Mouse (Mus musculus): ENCODE measurements at regions not wholly inside any gene's neighbourhood (a gene's known extent, or its start where the extent isn't known, plus 50 kb on each side); places are given as distances from the start of the nearest gene placed in this dataset.

DNA sequence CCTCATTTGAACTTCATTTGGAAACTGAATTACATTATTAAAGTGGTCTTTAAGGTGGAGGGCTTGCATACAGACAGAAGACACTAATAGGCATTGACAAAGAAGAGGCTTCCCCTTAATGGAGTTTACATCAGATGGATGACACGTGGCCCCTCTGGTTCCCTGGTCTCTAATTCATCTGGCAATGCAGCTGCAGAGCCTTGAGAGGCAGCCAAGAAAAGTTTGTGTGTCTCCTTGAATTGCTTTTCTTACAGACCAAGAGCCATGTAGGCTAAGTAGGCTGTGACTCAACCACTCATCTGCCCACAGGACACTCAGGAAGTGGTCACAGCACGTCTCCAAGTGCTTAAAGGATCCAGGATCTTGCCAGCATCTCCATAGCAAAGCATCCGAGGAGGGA, 183.8 kb downstream of the Pdcd6ip start:
- Histone ChIP-seq H3K79me2 (ENCODE audit: control insufficient read depth, insufficient read depth) (no peaks in the 10 kb centered on the region), H3ac (ENCODE audit: control insufficient read depth, insufficient read length) (no peak overlapping the region), H3K36me3 (ENCODE audit: control insufficient read depth, insufficient read depth) (no peaks in the 10 kb centered on the region), H3K4me3 (no peak overlapping the region), H3K4me2 (ENCODE audit: low read depth) (peak overlapping the region; percentile 62), H3K27me3 (ENCODE audit: control insufficient read depth, insufficient read depth, insufficient read length) (no peaks in the 10 kb centered on the region)
- peak; percentile 68 for TF ChIP-seq USF1 (IDR thresholded peaks at IDR 0.05; ENCODE audit: low read depth)
- TF ChIP-seq TCF3 (IDR thresholded peaks at IDR 0.05; ENCODE audit: insufficient read length, low read depth): no peak

- Histone ChIP-seq H3K4me3 (no peak overlapping the region), H3K36me3 (ENCODE audit: control insufficient read depth, insufficient read depth) (no peaks in the 10 kb centered on the region), H3K4me2 (ENCODE audit: low read depth) (peak overlapping the region; percentile 62), H3K27me3 (ENCODE audit: control insufficient read depth, insufficient read depth, insufficient read length) (no peaks in the 10 kb centered on the region), H3K79me2 (ENCODE audit: control insufficient read depth, insufficient read depth) (no peaks in the 10 kb centered on the region), H3ac (ENCODE audit: control insufficient read depth, insufficient read length) (no peak overlapping the region)
- TF ChIP-seq MAX (IDR thresholded peaks at IDR 0.05; ENCODE audit: low read depth) (no peak), SRF (IDR thresholded peaks at IDR 0.05; ENCODE audit: control insufficient read depth, insufficient read length, low read depth) (no peak), REST (IDR thresholded peaks at IDR 0.05; ENCODE audit: insufficient read depth, insufficient read length) (no peak), USF1 (IDR thresholded peaks at IDR 0.05; ENCODE audit: low read depth) (peak; percentile 67)
Observed at GRCm38 (mm10) chr9:113523173-113523572, 184.9 kb downstream of the Pdcd6ip start.

GRCm38 (mm10) chr9:113519727-113520126, 188.3 kb downstream of the Pdcd6ip start:
- no peaks in the 10 kb centered on the region for H3K36me3 ChIP-seq (ENCODE audit: control insufficient read depth, insufficient read depth)
- no peak overlapping the region for H3K4me2 ChIP-seq (ENCODE audit: low read depth)
- H3K4me3 ChIP-seq: no peak overlapping the region
- no peaks in the 10 kb centered on the region for H3K27me3 ChIP-seq (ENCODE audit: control insufficient read depth, insufficient read depth, insufficient read length)
- no peak overlapping the region for H3ac ChIP-seq (ENCODE audit: control insufficient read depth, insufficient read length)
- no peaks in the 10 kb centered on the region for H3K79me2 ChIP-seq (ENCODE audit: control insufficient read depth, insufficient read depth)
- no peak for TF ChIP-seq MAX (IDR thresholded peaks at IDR 0.05; ENCODE audit: low read depth)
- no peak for TF ChIP-seq REST (IDR thresholded peaks at IDR 0.05; ENCODE audit: insufficient read depth, insufficient read length)
- TF ChIP-seq SRF (IDR thresholded peaks at IDR 0.05; ENCODE audit: control insufficient read depth, insufficient read length, low read depth): no peak
- no peak for TF ChIP-seq TCF3 (IDR thresholded peaks at IDR 0.05; ENCODE audit: insufficient read length, low read depth)
- no peak for TF ChIP-seq MYOG (IDR thresholded peaks at IDR 0.05; ENCODE audit: control insufficient read depth in 1 of 3, insufficient read depth in 1 of 3, insufficient read length in 2 of 3, low read depth in 2 of 3)
- no peak for TF ChIP-seq E2F4 (IDR thresholded peaks at IDR 0.05; ENCODE audit: insufficient read depth)
- no peak for TF ChIP-seq CEBPB (IDR thresholded peaks at IDR 0.05; ENCODE audit: insufficient read depth, poor library complexity, severe bottlenecking)
- no peak for TF ChIP-seq POLR2AphosphoS2 (IDR thresholded peaks at IDR 0.05; ENCODE audit: insufficient read length, low read depth)
- no peak for TF ChIP-seq MYOD1 (IDR thresholded peaks at IDR 0.05; ENCODE audit: control insufficient read depth in 1 of 3, insufficient read length in 2 of 3, low read depth in 2 of 3)

DNA sequence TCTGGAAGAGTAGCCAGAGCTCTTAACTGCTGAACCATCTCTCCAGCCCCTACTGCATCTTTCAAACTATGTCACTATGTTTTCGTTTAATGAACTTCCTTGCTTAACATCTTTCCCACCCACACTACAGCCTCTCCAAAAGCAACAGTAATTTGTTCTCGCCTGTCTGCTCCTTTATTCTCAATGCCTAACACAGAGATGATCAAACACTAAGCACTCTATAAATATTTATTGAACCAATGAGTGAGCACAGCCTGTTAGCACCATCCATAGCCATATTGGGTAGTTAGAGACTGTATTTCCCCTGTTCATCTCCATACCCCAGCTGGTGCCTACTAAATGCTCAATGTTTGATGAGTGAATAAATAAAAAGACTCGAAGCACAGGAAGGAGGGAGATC, 189.6 kb downstream of the Pdcd6ip start:
- Histone ChIP-seq H3ac (ENCODE audit: control insufficient read depth, insufficient read length) (no peak overlapping the region), H3K79me2 (ENCODE audit: control insufficient read depth, insufficient read depth) (no peaks in the 10 kb centered on the region), H3K27me3 (ENCODE audit: control insufficient read depth, insufficient read depth, insufficient read length) (no peaks in the 10 kb centered on the region), H3K4me3 (no peak overlapping the region), H3K4me2 (ENCODE audit: low read depth) (no peak overlapping the region), H3K36me3 (ENCODE audit: control insufficient read depth, insufficient read depth) (no peaks in the 10 kb centered on the region)
- TF ChIP-seq MYOG (IDR thresholded peaks at IDR 0.05; ENCODE audit: control insufficient read depth in 1 of 3, insufficient read depth in 1 of 3, insufficient read length in 2 of 3, low read depth in 2 of 3) (no peak), CEBPB (IDR thresholded peaks at IDR 0.05; ENCODE audit: insufficient read depth, poor library complexity, severe bottlenecking) (no peak), E2F4 (IDR thresholded peaks at IDR 0.05; ENCODE audit: insufficient read depth) (no peak), POLR2AphosphoS2 (IDR thresholded peaks at IDR 0.05; ENCODE audit: insufficient read length, low read depth) (no peak), USF1 (IDR thresholded peaks at IDR 0.05; ENCODE audit: low read depth) (no peak), MAX (IDR thresholded peaks at IDR 0.05; ENCODE audit: low read depth) (no peak), TCF3 (IDR thresholded peaks at IDR 0.05; ENCODE audit: insufficient read length, low read depth) (no peak), SRF (IDR thresholded peaks at IDR 0.05; ENCODE audit: control insufficient read depth, insufficient read length, low read depth) (no peak), REST (IDR thresholded peaks at IDR 0.05; ENCODE audit: insufficient read depth, insufficient read length) (no peak), POLR2A (IDR thresholded peaks at IDR 0.05; ENCODE audit: insufficient read length, low read depth) (no peak), MYOD1 (IDR thresholded peaks at IDR 0.05; ENCODE audit: control insufficient read depth in 1 of 3, insufficient read length in 2 of 3, low read depth in 2 of 3) (no peak), TCF12 (IDR thresholded peaks at IDR 0.05; ENCODE audit: insufficient read depth, poor library complexity, severe bottlenecking) (no peak)

DNA sequence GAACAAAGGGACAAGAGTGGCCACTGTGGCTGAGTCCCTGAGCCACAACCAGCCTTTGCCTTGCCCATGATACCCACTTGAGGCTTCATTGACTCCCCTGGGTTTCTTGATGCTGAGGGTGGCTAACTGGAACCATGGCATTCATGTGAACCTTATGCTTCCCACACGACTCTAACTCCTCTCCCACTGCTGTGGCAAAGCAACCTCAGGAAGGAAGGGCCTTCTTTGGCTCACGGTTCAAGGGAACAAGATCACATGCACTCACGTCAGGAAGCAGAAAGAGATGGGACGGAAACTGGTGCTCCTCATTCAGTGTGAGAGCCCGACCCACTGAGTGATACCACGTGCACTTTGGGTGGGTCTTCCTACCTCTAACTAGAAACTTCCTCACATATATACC, 190.3 kb downstream of the Pdcd6ip start:
- no peak overlapping the region for H3K4me2 ChIP-seq (ENCODE audit: low read depth)
- no peaks in the 10 kb centered on the region for H3K79me2 ChIP-seq (ENCODE audit: control insufficient read depth, insufficient read depth)
- TF ChIP-seq TCF3 (IDR thresholded peaks at IDR 0.05; ENCODE audit: insufficient read length, low read depth) (no peak), CEBPB (IDR thresholded peaks at IDR 0.05; ENCODE audit: insufficient read depth, poor library complexity, severe bottlenecking) (no peak), E2F4 (IDR thresholded peaks at IDR 0.05; ENCODE audit: insufficient read depth) (no peak), MAX (IDR thresholded peaks at IDR 0.05; ENCODE audit: low read depth) (no peak), POLR2AphosphoS2 (IDR thresholded peaks at IDR 0.05; ENCODE audit: insufficient read length, low read depth) (no peak), TCF12 (IDR thresholded peaks at IDR 0.05; ENCODE audit: insufficient read depth, poor library complexity, severe bottlenecking) (no peak), MYOG (IDR thresholded peaks at IDR 0.05; ENCODE audit: control insufficient read depth in 1 of 3, insufficient read depth in 1 of 3, insufficient read length in 2 of 3, low read depth in 2 of 3) (no peak), REST (IDR thresholded peaks at IDR 0.05; ENCODE audit: insufficient read depth, insufficient read length) (no peak), POLR2A (IDR thresholded peaks at IDR 0.05; ENCODE audit: insufficient read length, low read depth) (no peak), USF1 (IDR thresholded peaks at IDR 0.05; ENCODE audit: low read depth) (no peak), MYOD1 (IDR thresholded peaks at IDR 0.05; ENCODE audit: control insufficient read depth in 1 of 3, insufficient read length in 2 of 3, low read depth in 2 of 3) (no peak), SRF (IDR thresholded peaks at IDR 0.05; ENCODE audit: control insufficient read depth, insufficient read length, low read depth) (no peak)
- no peaks in the 10 kb centered on the region for H3K27me3 ChIP-seq (ENCODE audit: control insufficient read depth, insufficient read depth, insufficient read length)
- no peak overlapping the region for H3K4me3 ChIP-seq
- H3ac ChIP-seq (ENCODE audit: control insufficient read depth, insufficient read length): no peak overlapping the region
- no peaks in the 10 kb centered on the region for H3K36me3 ChIP-seq (ENCODE audit: control insufficient read depth, insufficient read depth)

Measured in myocyte (in vitro differentiated cells).